Mouse (Mus musculus) forebrain, embryonic 14.5 days (tissue): ENCODE results near the gene Hectd3. TPM values are rescaled to one million over a fixed set of nuclear protein-coding genes. Genes with fewer than 3 reads are reported as not detected.

Experiments used
- ATAC-seq: fragments of 200-750 bp; cut with Nextera tagmentation; 2 replicates; pipeline ENCODE4 v1.8.0; 2017; ENCODE audit warnings: mild to moderate bottlenecking, moderate library complexity
- DNase-seq: peaks from one replicate; pipeline ENCODE4 v3.0.0-alpha.2; 2015; ENCODE audit warnings: low spot score
- H3K27ac ChIP-seq: fragments of 300-500 bp; sonication (generic); 2 replicates; pipeline ENCODE4 v1.5.1; 2014; ENCODE audit warnings: low read depth, mild to moderate bottlenecking, control low read depth, low read length, moderate library complexity
- H3K27me3 ChIP-seq: fragments of 300-500 bp; sonication (generic); replicated peaks from 2 replicates; pipeline ENCODE4 v1.6.1; 2014; ENCODE audit warnings: low read length, control low read depth, mixed read lengths; ENCODE audit not compliant: control insufficient read depth, insufficient read depth
- H3K36me3 ChIP-seq: fragments of 300-500 bp; sonication (generic); 2 replicates; pipeline ENCODE4 v1.6.1; 2014; ENCODE audit warnings: low read length, control low read depth; ENCODE audit not compliant: control insufficient read depth, insufficient read depth
- H3K4me1 ChIP-seq: fragments of 300-500 bp; sonication (generic); 2 replicates; pipeline ENCODE4 v1.6.1; 2014; ENCODE audit warnings: antibody characterized with exemption, low read length, control low read depth; ENCODE audit not compliant: control insufficient read depth, insufficient read depth
- H3K4me2 ChIP-seq: fragments of 300-500 bp; sonication (generic); 2 replicates; pipeline ENCODE4 v1.6.1; 2014; ENCODE audit warnings: mild to moderate bottlenecking, control low read depth, low read length
- H3K4me3 ChIP-seq: fragments of 300-500 bp; sonication (generic); 2 replicates; pipeline ENCODE4 v1.5.1; 2014; ENCODE audit warnings: low read depth, low read length, control low read depth
- H3K9ac ChIP-seq: fragments of 300-500 bp; sonication (generic); 2 replicates; pipeline ENCODE4 v1.6.1; 2014; ENCODE audit warnings: mild to moderate bottlenecking, low read length, control low read depth, moderate library complexity
- H3K9me3 ChIP-seq: fragments of 300-500 bp; sonication (generic); replicated peaks from 2 replicates; pipeline ENCODE4 v1.6.1; 2016; ENCODE audit warnings: low read length, control low read depth, mixed read lengths; ENCODE audit not compliant: control insufficient read depth
- WGBS: fragments of 180-500 bp; shearing (Covaris S2); extraction: QIAGEN DNeasy Blood & Tissue Kit; methylation state at CpG from one replicate; pipeline ENCODE4 v1.1.7; 2014; 5-methylcytosine and 5-hydroxymethylcytosine counted together
- polyA plus RNA-seq: library from polyadenylated mRNA; unstranded; fragments of >200 nt; fragmentation: Nextera tagmentation; extraction: Ambion mirVana; gene quantifications from 2 replicates; pipeline ENCODE4 v1.2.1, GENCODE M21; 2014

Gene Hectd3
- polyA plus RNA-seq, result 13.1 and 15.3 TPM in 2 replicates

DNA sequence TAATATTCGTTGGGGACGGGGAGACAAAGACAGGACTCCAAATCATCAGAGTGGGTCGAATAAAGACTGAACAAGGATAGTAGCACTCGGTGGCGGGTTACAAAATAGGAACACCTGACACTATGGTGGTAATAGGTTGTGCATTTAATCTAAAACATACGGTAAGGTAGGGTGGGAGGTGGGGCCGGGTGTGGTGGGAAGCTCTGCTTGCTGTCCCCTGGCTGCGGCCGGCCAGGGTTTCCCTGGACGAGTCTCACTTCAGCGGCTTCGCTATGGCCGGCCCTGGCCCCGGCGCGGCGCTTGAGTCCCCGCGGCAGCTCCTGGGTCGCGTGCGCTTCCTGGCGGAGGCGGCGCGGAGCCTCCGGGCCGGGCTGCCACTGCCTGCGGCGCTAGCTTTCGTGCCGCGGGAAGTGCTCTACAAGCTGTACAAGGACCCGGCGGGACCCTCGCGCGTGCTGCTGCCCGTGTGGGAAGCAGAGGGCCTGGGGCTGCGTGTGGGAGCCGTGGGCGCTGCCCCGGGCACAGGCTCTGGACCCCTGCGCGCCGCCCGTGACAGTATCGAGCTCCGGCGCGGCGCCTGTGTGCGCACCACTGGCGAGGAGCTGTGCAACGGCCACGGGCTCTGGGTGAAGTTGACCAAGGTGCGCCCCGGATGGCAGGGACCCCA lies at the start of gene Hectd3:
Gene Hectd3, plus strand, starts transcription at position 187 of the 667 bp plus-strand sequence.
- WGBS, result under 1% methylated on average over 53 of the region's 58 CpGs
- Histone ChIP-seq H3K27ac (peak within 1 kb of the TSS; percentile 82), H3K27me3 (no peaks in the 10 kb centered on the region), H3K9me3 (no peaks in the 10 kb centered on the region), H3K4me1 (peaks cover 16% of the 10 kb centered on the region), H3K9ac (peak within 1 kb of the TSS; percentile 89), H3K4me3 (peak within 1 kb of the TSS; percentile 95), H3K36me3 (peaks cover 23% of the 10 kb centered on the region), H3K4me2 (peak within 1 kb of the TSS; percentile 97)
- DNase-seq (peak; percentile 82), ATAC-seq (peak; percentile 67)

DNA sequence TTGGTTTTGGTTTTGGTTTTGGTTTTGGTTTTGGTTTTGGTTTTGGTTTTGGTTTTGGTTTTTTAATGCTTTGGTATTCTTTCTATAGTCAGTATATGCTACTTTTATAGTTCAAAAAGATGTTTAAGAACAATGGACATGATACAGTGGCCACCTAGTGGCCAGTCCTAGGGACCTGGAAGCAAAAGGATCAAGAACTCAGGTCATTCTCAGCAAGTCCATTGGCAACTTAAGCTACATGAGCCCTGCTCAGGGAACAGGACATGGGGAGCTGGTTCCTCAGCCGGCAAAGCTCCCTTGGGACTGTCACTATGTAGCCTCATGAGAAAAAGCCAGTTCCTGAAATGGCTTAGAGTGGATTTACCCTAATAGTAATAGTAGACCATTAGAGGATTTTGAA lies 43.5 kb upstream of the Hectd3 start:
- ATAC-seq, result no peak
- H3K9ac ChIP-seq, result no peak overlapping the region

DNA sequence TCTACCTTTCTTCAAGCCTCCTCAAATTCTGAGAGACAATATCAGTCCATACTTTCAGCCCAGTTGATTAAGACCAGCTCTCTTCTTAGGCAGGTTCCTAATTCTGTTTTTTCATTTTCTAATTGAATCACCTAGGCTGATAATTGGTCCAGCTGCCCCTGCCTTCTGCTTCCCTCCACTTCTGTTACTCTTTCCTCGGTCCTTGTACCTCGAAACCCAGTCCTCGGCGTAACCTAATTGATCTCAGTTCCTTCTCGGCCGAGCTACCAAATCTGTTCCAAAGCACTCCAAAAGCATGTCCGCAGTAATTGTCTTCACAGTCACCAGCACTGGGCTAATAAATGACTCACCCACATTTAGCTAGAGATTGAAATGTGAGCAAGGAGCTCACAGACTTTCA lies 40.2 kb upstream of the Hectd3 start:
- H3K9me3 ChIP-seq, result no peaks in the 10 kb centered on the region
- no peak overlapping the region for H3K9ac ChIP-seq
- DNase-seq (no peak), ATAC-seq (no peak)
- WGBS, result 90% methylated on average over 7 of the region's 7 CpGs
- H3K27ac ChIP-seq, result no peak overlapping the region
- H3K27me3 ChIP-seq, result no peaks in the 10 kb centered on the region
- no peak overlapping the region for H3K4me2 ChIP-seq
- H3K36me3 ChIP-seq, result peaks cover 8% of the 10 kb centered on the region; the same call in 1 of the 2 replicates
- H3K4me3 ChIP-seq, result no peak overlapping the region
- H3K4me1 ChIP-seq, result no peaks in the 10 kb centered on the region

More for the DNA sequence above, 43.5 kb upstream of the Hectd3 start:
- H3K27ac ChIP-seq, result no peak overlapping the region
- no peak overlapping the region for H3K4me3 ChIP-seq
- no peaks in the 10 kb centered on the region for H3K27me3 ChIP-seq
- H3K9me3 ChIP-seq, result no peaks in the 10 kb centered on the region
- no peak overlapping the region for H3K4me2 ChIP-seq
- H3K4me1 ChIP-seq, result no peaks in the 10 kb centered on the region
- H3K36me3 ChIP-seq, result peaks cover 8% of the 10 kb centered on the region; the same call in 1 of the 2 replicates
- 47% methylated on average over 1 of the region's 1 CpGs for WGBS
- DNase-seq, result peak; percentile 27

DNA sequence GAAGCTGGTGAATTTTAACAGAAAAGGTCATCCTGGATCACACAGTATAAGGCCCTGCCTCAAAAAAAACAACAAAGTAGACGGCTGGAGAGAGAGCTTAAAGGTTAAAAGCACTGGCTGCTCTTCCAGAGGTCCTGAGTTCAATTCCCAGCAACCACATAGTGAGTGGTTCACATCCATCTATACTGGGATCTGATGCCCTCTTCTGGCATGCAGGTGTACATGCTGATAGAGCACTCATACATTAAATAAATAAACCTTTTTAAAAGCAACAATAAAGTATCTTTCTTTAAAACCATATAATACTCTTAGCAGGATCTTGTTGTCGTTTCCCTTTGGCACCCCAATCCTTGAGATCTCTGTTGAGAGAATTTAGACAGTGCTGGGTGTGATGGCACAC lies 18.6 kb upstream of the Hectd3 start:
- 81% methylated on average over 2 of the region's 2 CpGs for WGBS
- Histone ChIP-seq H3K27me3 (no peaks in the 10 kb centered on the region), H3K9me3 (no peaks in the 10 kb centered on the region), H3K36me3 (peaks cover 69% of the 10 kb centered on the region), H3K4me2 (no peak overlapping the region), H3K4me1 (no peaks in the 10 kb centered on the region), H3K9ac (no peak overlapping the region), H3K27ac (no peak overlapping the region), H3K4me3 (no peak overlapping the region)
- ATAC-seq, result no peak
- DNase-seq, result no peak

DNA sequence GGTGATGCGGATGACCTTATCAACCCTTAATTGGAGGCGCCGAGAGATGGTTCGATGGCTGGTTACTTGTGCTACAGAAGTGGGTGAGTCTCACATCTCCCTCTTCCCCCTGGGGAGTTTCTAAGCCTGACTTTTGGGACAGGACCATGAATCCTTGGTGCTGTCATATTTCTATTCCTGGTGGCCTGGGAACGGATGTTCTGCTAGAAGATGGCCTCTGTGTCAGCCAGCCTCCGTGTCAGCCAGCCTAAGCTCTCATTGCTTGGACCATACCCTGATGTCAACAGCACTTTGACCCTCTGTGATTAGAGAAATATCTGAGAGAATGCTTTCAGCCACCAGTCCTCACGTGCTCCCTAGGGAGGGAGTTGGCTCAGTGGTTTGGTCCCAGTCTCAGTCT lies 9.4 kb upstream of the Hectd3 start:
- H3K4me2 ChIP-seq, result no peak overlapping the region
- DNase-seq, result no peak
- H3K4me1 ChIP-seq, result no peaks in the 10 kb centered on the region
- no peak for ATAC-seq
- H3K9me3 ChIP-seq, result no peaks in the 10 kb centered on the region
- H3K27ac ChIP-seq, result no peak overlapping the region
- peaks cover 76% of the 10 kb centered on the region for H3K36me3 ChIP-seq
- H3K4me3 ChIP-seq, result no peak overlapping the region
- no peak overlapping the region for H3K9ac ChIP-seq
- no peaks in the 10 kb centered on the region for H3K27me3 ChIP-seq
- 93% methylated on average over 7 of the region's 7 CpGs for WGBS

DNA sequence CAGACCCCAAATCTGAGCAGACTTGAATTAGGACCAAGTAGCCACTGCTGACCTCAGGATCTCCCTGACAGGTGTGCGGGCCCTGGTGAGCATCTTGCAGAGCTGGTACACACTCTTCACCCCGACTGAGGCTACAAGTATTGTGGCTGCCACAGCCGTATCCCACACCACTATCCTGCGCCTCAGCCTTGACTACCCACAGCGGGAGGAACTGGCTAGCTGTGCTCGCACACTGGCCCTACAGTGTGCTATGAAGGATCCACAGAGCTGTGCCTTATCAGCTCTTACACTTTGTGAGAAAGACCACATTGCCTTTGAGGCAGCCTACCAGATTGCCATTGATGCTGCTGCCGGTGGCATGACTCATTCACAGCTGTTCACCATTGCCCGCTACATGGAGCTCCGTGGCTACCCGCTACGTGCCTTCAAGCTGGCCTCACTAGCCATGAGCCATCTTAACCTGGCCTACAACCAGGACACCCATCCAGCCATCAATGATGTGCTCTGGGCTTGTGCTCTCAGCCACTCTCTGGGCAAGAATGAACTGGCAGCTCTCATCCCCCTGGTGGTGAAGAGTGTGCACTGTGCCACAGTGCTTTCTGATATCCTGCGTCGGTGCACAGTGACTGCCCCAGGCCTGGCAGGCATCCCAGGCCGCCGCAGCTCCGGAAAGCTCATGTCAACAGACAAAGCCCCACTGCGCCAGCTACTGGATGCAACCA lies 8.6 kb upstream of the Hectd3 start:
- no peak overlapping the region for H3K9ac ChIP-seq
- H3K27ac ChIP-seq, result 0 out of 2 replicates have a peak overlapping the region, but pooled peaks have one; percentile 5
- H3K4me2 ChIP-seq, result no peak overlapping the region
- H3K4me1 ChIP-seq, result no peaks in the 10 kb centered on the region
- peak; percentile 89 for ATAC-seq
- H3K4me3 ChIP-seq, result no peak overlapping the region
- no peaks in the 10 kb centered on the region for H3K9me3 ChIP-seq
- H3K27me3 ChIP-seq, result no peaks in the 10 kb centered on the region
- peaks cover 69% of the 10 kb centered on the region for H3K36me3 ChIP-seq
- DNase-seq, result peak; percentile 89
- WGBS, result 61% methylated on average over 17 of the region's 17 CpGs

DNA sequence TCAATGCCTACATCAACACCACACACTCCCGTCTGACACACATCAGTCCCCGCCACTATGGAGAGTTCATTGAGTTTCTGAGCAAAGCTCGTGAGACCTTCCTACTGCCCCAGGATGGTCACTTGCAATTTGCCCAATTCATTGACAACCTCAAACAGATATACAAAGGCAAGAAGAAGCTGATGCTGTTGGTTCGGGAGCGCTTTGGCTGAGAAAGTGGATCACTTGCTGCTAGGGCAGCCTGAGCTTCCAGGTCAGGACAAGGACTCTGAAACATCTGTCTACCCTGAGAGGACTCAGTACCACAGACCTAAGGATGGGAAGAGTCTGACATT lies 8.0 kb upstream of the Hectd3 start:
- H3K4me3 ChIP-seq, result no peak overlapping the region
- H3K9ac ChIP-seq, result no peak overlapping the region
- WGBS, result 64% methylated on average over 5 of the region's 5 CpGs
- DNase-seq (no peak), ATAC-seq (no peak)
- peaks cover 63% of the 10 kb centered on the region for H3K36me3 ChIP-seq
- no peaks in the 10 kb centered on the region for H3K27me3 ChIP-seq
- no peaks in the 10 kb centered on the region for H3K9me3 ChIP-seq
- 0 out of 2 replicates have a peak overlapping the region, but pooled peaks have one; percentile 5 for H3K27ac ChIP-seq
- H3K4me1 ChIP-seq, result no peaks in the 10 kb centered on the region
- H3K4me2 ChIP-seq, result no peak overlapping the region

DNA sequence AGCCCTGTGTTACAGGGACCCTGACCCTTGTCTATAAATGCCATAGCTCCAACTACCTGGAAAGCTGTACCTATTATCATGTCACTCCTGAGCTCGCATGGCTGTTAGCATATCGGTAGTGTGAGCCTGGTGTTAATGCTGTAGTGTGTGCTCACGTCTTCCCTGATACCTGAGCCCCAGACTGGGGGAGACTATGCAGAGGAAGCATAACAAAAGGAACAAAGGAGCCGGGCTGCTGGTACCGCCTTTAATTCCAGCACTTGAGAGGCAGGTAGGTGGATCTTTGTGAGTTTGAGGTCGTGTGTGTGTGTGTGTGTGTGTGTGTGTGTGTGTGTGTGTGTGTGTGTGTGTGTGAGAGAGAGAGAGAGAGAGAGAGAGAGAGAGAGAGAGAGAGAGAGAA lies 5.4 kb upstream of the Hectd3 start:
- H3K9me3 ChIP-seq, result no peaks in the 10 kb centered on the region
- no peak for ATAC-seq
- no peak overlapping the region for H3K4me2 ChIP-seq
- peaks cover 6% of the 10 kb centered on the region; the same call in 1 of the 2 replicates for H3K4me1 ChIP-seq
- H3K27ac ChIP-seq, result no peak overlapping the region
- H3K9ac ChIP-seq, result no peak overlapping the region
- H3K4me3 ChIP-seq, result no peak overlapping the region
- WGBS, result 50% methylated on average over 6 of the region's 6 CpGs
- peaks cover 53% of the 10 kb centered on the region for H3K36me3 ChIP-seq
- H3K27me3 ChIP-seq, result no peaks in the 10 kb centered on the region
- no peak for DNase-seq

DNA sequence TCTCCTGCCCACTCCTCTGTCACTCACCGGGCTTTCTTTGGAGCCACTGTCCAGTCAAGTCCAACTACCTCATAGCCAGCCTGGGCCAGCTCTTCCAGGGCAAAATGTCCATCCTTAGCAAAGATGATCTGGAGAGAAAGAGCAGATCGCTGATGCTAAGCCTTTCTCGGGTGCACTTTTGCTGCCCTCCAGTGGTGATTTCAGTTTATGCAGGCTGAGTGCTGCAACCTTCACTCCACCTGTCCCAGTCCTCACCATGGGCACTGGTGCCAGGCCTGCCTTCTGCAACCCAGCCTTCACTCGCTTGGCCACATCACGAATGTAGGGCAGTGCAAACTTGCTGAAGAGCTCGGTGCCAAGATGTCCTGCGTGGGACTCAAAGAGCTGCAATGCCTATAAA lies 3.8 kb upstream of the Hectd3 start:
- peaks cover 38% of the 10 kb centered on the region for H3K36me3 ChIP-seq
- peaks cover 15% of the 10 kb centered on the region for H3K4me1 ChIP-seq
- H3K9me3 ChIP-seq, result no peaks in the 10 kb centered on the region
- H3K27me3 ChIP-seq, result no peaks in the 10 kb centered on the region
- H3K4me3 ChIP-seq, result no peak overlapping the region
- H3K27ac ChIP-seq, result no peak overlapping the region
- H3K9ac ChIP-seq, result no peak overlapping the region
- ATAC-seq (no peak), DNase-seq (peak; percentile 87)
- no peak overlapping the region for H3K4me2 ChIP-seq
- WGBS, result 12% methylated on average over 7 of the region's 7 CpGs
